Mouse (Mus musculus): ENCODE results near the gene Myzap. TPM values are rescaled to one million over a fixed set of nuclear protein-coding genes. Genes with fewer than 3 reads are reported as not detected.
"Not testable (repeated sequence)": the region's sequence is repeated elsewhere in the genome, so short reads cannot be mapped to it uniquely, and the experiment has no call there.

Myzap gene
- polyA plus RNA-seq, 1 experiment from 2014 or later = 2.7 TPM

- H3K27ac ChIP-seq (replicated peaks) = no peak overlapping the region
- 57% methylated on average over 3 of the region's 3 CpGs for WGBS (ENCODE audit: insufficient replicate concordance)
- H3K4me1 ChIP-seq (replicated peaks) = no peaks in the 10 kb centered on the region
- H3K4me2 ChIP-seq = no peak overlapping the region
- no peaks in the 10 kb centered on the region for H3K27me3 ChIP-seq
- no peak for ATAC-seq (ENCODE audit: insufficient read depth)
- no peak overlapping the region for H3K4me3 ChIP-seq (replicated peaks)
- H3K9ac ChIP-seq = no peak overlapping the region
- no peaks in the 10 kb centered on the region for H3K9me3 ChIP-seq (replicated peaks)
- H3K36me3 ChIP-seq (replicated peaks) = no peaks in the 10 kb centered on the region
Measured at GRCm38 (mm10) chr9:71622593-71622992, 30.4 kb upstream of the Myzap start.

DNA sequence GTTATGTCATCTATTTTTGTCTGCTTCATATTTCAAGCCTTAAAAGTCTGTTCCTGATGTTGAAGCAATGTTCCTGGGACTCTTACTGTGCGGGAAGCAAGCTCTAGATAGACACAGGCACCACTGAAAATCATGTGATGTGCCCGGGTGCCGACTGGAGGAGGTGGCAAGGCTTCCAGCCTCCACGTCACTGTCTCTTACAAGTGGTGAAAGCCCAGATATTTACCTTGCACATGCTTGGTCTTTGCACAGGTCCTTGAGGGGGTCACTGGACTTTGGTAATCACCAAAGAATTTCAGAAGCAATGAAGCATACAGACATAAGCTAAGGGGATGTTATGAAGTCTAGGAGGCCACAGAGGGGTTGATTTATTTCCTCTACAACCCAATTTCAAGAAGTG is 29.8 kb upstream of the Myzap start:
- ATAC-seq (ENCODE audit: insufficient read depth) = no peak
- WGBS (ENCODE audit: insufficient replicate concordance) = 54% methylated on average over 4 of the region's 4 CpGs
- Histone ChIP-seq H3K36me3 (replicated peaks) (no peaks in the 10 kb centered on the region), H3K9ac (no peak overlapping the region), H3K4me1 (replicated peaks) (no peaks in the 10 kb centered on the region), H3K27me3 (no peaks in the 10 kb centered on the region), H3K27ac (replicated peaks) (no peak overlapping the region), H3K4me2 (no peak overlapping the region), H3K9me3 (replicated peaks) (no peaks in the 10 kb centered on the region), H3K4me3 (replicated peaks) (no peak overlapping the region)

DNA sequence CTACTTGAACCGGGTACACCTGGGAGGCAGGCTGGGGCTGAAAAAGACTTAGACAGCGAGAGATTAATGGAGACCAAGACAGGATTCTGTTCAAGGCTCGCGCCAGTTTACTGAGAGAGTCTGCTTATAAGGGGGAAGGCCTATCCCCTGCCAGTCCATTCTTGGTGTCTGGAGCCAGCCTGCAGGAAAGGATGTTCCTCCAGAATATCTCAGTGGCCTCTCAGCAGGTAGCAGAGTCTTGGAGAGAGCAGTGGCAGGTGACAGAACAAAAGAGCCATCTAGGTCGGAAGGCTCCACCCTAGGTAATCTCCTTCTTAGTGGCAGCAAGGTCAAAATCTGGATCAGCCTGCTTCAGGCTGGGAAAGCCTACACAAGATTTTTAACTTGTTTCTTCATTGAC is 28.0 kb upstream of the Myzap start:
- H3K27ac ChIP-seq (replicated peaks); H3K4me2 ChIP-seq; H3K27me3 ChIP-seq; H3K4me3 ChIP-seq (replicated peaks); ATAC-seq (ENCODE audit: insufficient read depth); H3K9me3 ChIP-seq (replicated peaks); H3K4me1 ChIP-seq (replicated peaks); H3K36me3 ChIP-seq (replicated peaks); H3K9ac ChIP-seq: not testable (repeated sequence)
- WGBS (ENCODE audit: insufficient replicate concordance) = 74% methylated on average over 5 of the region's 5 CpGs

DNA sequence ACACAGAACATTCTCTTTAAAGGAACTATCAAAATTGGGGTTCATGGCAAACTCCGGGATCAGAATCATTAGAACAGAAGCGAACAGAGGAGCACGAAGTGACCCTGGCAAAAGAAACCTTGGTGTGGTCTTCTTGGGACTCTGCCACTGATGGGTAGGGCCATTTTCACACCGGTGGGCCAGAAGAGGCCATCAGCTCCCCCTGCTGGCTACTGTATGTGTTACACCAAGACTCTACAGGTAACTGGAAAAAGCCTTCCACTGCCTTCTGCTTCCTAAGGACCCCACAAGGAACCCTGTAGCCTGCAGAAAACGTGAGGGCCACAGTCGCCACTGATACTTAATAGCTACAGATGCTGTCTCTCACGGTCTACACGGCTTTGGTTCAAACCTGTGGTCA is 25.2 kb upstream of the Myzap start:
- H3K9ac ChIP-seq = no peak overlapping the region
- no peaks in the 10 kb centered on the region for H3K9me3 ChIP-seq (replicated peaks)
- H3K27ac ChIP-seq (replicated peaks) = no peak overlapping the region
- no peaks in the 10 kb centered on the region for H3K27me3 ChIP-seq
- H3K4me3 ChIP-seq (replicated peaks) = no peak overlapping the region
- WGBS (ENCODE audit: insufficient replicate concordance) = 39% methylated on average over 8 of the region's 8 CpGs
- no peak overlapping the region for H3K4me2 ChIP-seq
- no peaks in the 10 kb centered on the region for H3K4me1 ChIP-seq (replicated peaks)
- no peak for ATAC-seq (ENCODE audit: insufficient read depth)
- H3K36me3 ChIP-seq (replicated peaks) = no peaks in the 10 kb centered on the region

GRCm38 (mm10) chr9:71616185-71616584 is 24.0 kb upstream of the Myzap start:
- H3K27me3 ChIP-seq = no peaks in the 10 kb centered on the region
- no peak overlapping the region for H3K27ac ChIP-seq (replicated peaks)
- H3K36me3 ChIP-seq (replicated peaks) = no peaks in the 10 kb centered on the region
- ATAC-seq (ENCODE audit: insufficient read depth) = no peak; the same call in 1 of the 2 replicates
- WGBS (ENCODE audit: insufficient replicate concordance) = 11% methylated on average over 3 of the region's 3 CpGs
- no peaks in the 10 kb centered on the region for H3K9me3 ChIP-seq (replicated peaks)
- H3K9ac ChIP-seq = no peak overlapping the region
- H3K4me3 ChIP-seq (replicated peaks) = no peak overlapping the region
- no peak overlapping the region for H3K4me2 ChIP-seq
- H3K4me1 ChIP-seq (replicated peaks) = no peaks in the 10 kb centered on the region

DNA sequence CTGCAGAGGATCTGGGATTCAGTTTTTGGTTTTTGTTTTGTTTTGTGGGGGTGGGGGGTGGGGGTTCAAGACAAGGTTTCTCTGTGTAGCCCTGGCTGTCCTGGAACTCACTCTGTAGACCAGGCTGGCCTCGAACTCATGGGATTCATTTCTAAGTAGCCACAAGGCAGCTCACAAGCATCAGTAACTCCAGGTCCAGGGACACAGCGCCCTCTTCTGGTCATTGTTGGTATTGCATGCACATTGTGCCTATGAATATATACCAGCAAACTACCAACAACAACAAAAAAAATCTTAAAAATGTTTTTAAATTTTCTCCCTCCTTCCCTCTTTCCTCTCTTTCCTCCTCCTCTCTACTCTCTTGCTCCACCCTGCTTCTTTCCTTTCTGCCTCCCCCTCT is 22.5 kb upstream of the Myzap start:
- Histone ChIP-seq H3K4me3 (replicated peaks) (no peak overlapping the region), H3K4me1 (replicated peaks) (no peaks in the 10 kb centered on the region), H3K27me3 (no peaks in the 10 kb centered on the region; the same call in 1 of the 2 replicates), H3K4me2 (no peak overlapping the region), H3K9ac (no peak overlapping the region), H3K36me3 (replicated peaks) (no peaks in the 10 kb centered on the region), H3K9me3 (replicated peaks) (no peaks in the 10 kb centered on the region), H3K27ac (replicated peaks) (no peak overlapping the region)
- no peak for ATAC-seq (ENCODE audit: insufficient read depth)
- WGBS (ENCODE audit: insufficient replicate concordance) = 13% methylated on average over 2 of the region's 2 CpGs

- 62% methylated on average over 6 of the region's 6 CpGs for WGBS (ENCODE audit: insufficient replicate concordance)
- no peak overlapping the region for H3K27ac ChIP-seq (replicated peaks)
- H3K4me1 ChIP-seq (replicated peaks) = no peaks in the 10 kb centered on the region
- no peak overlapping the region for H3K4me2 ChIP-seq
- H3K9ac ChIP-seq = no peak overlapping the region
- H3K36me3 ChIP-seq (replicated peaks) = no peaks in the 10 kb centered on the region
- no peak for ATAC-seq (ENCODE audit: insufficient read depth)
- no peaks in the 10 kb centered on the region for H3K9me3 ChIP-seq (replicated peaks)
- H3K4me3 ChIP-seq (replicated peaks) = no peak overlapping the region
- peaks cover 12% of the 10 kb centered on the region; the same call in 1 of the 2 replicates for H3K27me3 ChIP-seq
Measured at GRCm38 (mm10) chr9:71612981-71613380, 20.8 kb upstream of the Myzap start.

DNA sequence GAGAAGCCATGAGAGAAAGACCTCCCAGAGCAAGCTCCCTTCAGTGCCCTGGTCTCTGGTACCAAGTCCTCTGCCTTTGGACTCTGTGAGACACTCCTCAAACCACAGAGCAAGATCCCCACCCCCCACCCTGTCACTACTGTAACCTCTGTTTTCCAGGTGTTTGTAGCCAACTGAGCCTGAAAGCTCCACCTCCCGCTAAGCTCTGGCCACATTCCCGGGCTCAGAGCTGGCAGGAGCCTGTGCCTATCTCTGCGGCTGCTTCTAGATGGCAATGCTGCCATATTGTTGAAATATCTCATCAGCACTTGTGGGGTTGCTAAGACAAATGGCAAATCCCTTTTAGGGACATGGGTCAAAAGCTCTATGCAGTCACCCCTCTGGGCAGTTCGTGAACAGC is 19.7 kb upstream of the Myzap start:
- Histone ChIP-seq H3K9me3 (replicated peaks) (no peaks in the 10 kb centered on the region), H3K27ac (replicated peaks) (no peak overlapping the region), H3K27me3 (peaks cover 17% of the 10 kb centered on the region), H3K9ac (no peak overlapping the region), H3K4me2 (no peak overlapping the region), H3K4me1 (replicated peaks) (peaks cover 4% of the 10 kb centered on the region; the same call in 1 of the 2 replicates), H3K4me3 (replicated peaks) (no peak overlapping the region), H3K36me3 (replicated peaks) (no peaks in the 10 kb centered on the region)
- 71% methylated on average over 4 of the region's 4 CpGs for WGBS (ENCODE audit: insufficient replicate concordance)
- ATAC-seq (ENCODE audit: insufficient read depth) = no peak

- H3K4me1 ChIP-seq (replicated peaks) = peaks cover 20% of the 10 kb centered on the region; the same call in 1 of the 2 replicates
- no peak overlapping the region for H3K4me2 ChIP-seq
- ATAC-seq (ENCODE audit: insufficient read depth) = no peak
- H3K9ac ChIP-seq = no peak overlapping the region
- no peaks in the 10 kb centered on the region for H3K36me3 ChIP-seq (replicated peaks)
- H3K9me3 ChIP-seq (replicated peaks) = no peaks in the 10 kb centered on the region
- peaks cover 20% of the 10 kb centered on the region for H3K27me3 ChIP-seq
- WGBS (ENCODE audit: insufficient replicate concordance) = 60% methylated on average over 6 of the region's 6 CpGs
- no peak overlapping the region for H3K27ac ChIP-seq (replicated peaks)
- no peak overlapping the region for H3K4me3 ChIP-seq (replicated peaks)
Measured at GRCm38 (mm10) chr9:71609010-71609409, 16.9 kb upstream of the Myzap start.

DNA sequence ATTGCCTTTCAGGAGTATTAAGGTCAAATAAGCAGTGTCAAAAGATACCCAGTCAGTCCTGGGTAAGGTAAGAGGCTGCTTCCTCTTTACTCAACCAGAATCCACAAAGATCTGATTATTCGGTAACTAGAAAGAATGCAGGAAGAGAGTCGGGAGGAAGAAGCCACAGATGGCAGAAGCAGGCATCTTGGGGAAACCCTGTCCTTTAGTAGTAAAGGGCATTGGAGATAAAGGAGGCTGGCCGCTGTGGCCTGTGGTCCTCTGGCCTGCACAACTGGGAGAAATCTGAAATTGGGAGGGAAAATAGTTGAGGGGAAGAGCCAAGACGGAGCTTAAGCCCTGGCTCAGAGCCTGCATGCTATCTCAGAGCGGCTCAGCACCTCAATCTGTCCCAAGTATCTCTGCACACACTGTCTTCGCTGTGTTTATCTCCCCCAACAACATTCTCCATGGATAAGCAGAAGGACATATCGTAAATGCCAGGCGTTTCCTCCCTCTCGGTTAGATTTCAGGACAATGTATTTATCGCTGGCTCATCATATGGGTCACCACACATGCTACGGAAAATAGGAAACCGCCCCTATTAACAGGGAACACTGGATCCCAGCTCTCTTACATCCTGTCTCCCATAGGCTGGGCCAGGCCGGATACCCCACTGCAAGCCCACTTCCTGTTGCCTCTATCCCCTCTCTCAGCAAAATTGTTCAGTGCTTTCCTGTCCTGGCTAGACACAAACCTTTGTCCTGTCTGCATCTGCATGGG is 14.3 kb upstream of the Myzap start:
- Histone ChIP-seq H3K9ac (no peak overlapping the region), H3K4me3 (replicated peaks) (no peak overlapping the region), H3K27me3 (peaks cover 20% of the 10 kb centered on the region), H3K9me3 (replicated peaks) (no peaks in the 10 kb centered on the region), H3K4me1 (replicated peaks) (peaks cover 20% of the 10 kb centered on the region; the same call in 1 of the 2 replicates), H3K36me3 (replicated peaks) (no peaks in the 10 kb centered on the region), H3K4me2 (no peak overlapping the region), H3K27ac (replicated peaks) (no peak overlapping the region)
- ATAC-seq (ENCODE audit: insufficient read depth) = peak; percentile 77
- 10% methylated on average over 13 of the region's 13 CpGs for WGBS (ENCODE audit: insufficient replicate concordance)

DNA sequence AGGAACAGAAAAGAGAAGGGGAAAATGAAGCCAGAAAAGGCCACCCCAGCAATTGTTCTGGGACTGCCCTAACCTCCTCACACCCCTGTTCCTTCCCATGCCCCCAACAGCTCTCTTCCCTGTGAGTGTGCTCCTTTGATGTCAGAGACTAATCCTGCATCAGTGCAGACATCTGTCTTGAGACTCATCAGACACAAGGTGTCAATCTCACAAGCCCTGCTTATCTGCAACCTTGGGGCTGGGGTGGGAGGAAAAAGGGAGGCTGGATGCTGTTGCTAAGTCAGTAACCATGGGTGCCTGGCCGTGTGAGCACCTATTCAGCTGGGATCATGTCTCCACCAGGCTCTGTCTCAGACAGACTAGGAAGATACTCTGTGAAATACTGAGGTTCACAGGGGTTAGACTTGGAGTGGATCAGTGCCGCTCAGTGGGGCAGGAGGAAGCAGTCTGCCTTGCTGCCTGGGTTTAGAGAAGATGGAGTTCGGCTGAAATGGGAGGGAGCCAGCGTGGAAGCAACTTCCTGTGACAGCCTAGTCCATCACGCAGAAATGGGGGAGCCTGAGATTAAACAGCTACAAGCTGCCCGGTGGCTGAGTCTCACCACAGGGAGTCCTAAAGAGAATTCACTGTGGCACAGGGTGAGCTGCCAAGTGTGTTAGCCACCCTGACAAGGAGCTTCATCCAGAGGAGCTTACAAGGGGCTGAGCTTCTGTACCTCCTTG is 12.9 kb upstream of the Myzap start:
- Histone ChIP-seq H3K4me2 (no peak overlapping the region), H3K27me3 (peaks cover 20% of the 10 kb centered on the region), H3K9ac (no peak overlapping the region), H3K27ac (replicated peaks) (no peak overlapping the region), H3K4me3 (replicated peaks) (no peak overlapping the region), H3K4me1 (replicated peaks) (peaks cover 20% of the 10 kb centered on the region; the same call in 1 of the 2 replicates), H3K36me3 (replicated peaks) (no peaks in the 10 kb centered on the region), H3K9me3 (replicated peaks) (no peaks in the 10 kb centered on the region)
- WGBS (ENCODE audit: insufficient replicate concordance) = 25% methylated on average over 6 of the region's 6 CpGs
- ATAC-seq (ENCODE audit: insufficient read depth) = no peak
